Mouse (Mus musculus) MEL (cell line): ENCODE results near the gene Ncbp2. TPM values are rescaled to one million over a fixed set of nuclear protein-coding genes. Genes with fewer than 3 reads are reported as not detected.

Experiments
- DNase-seq: peaks from one replicate; pipeline ENCODE4 v3.0.0; 2011; ENCODE audit warnings: low read depth, low spot score
- H3K27ac ChIP-seq: 2 replicates; pipeline ENCODE4 v1.5.1; 2012; ENCODE audit warnings: low read depth, mild to moderate bottlenecking, control low read depth, low read length, moderate library complexity; ENCODE audit not compliant: control insufficient read depth
- H3K27me3 ChIP-seq, 2 experiments: fragments of 150-350 bp in 1 of 2; sonication (generic) in 1 of 2; 2 replicates each; pipeline ENCODE4 v1.6.1; 2012; ENCODE audit warnings: low read length in 2 of 2, mild to moderate bottlenecking in 2 of 2, improper control_type of control experiment in 1 of 2, moderate library complexity in 1 of 2; ENCODE audit not compliant: insufficient read depth in 2 of 2, control insufficient read depth in 1 of 2
- H3K36me3 ChIP-seq, 2 experiments: 2 replicates each; pipeline ENCODE4 v1.6.1; 2012 to 2014; ENCODE audit warnings: low read length in 2 of 2, improper control_type of control experiment in 1 of 2, inconsistent platforms in 1 of 2, mild to moderate bottlenecking in 1 of 2; ENCODE audit not compliant: insufficient read depth in 2 of 2, control insufficient read depth in 1 of 2
- H3K4me1 ChIP-seq, 2 experiments: fragments of 150-350 bp in 1 of 2; sonication (generic) in 1 of 2; 2 replicates each; pipeline ENCODE4 v1.6.1; 2012; ENCODE audit warnings: low read length in 2 of 2, improper control_type of control experiment in 1 of 2, mild to moderate bottlenecking in 1 of 2; ENCODE audit not compliant: insufficient read depth in 2 of 2, control insufficient read depth in 1 of 2
- H3K4me3 ChIP-seq, 2 experiments: fragments of 150-350 bp in 1 of 2; sonication (generic) in 1 of 2; 2 replicates each; pipeline ENCODE4 v1.5.1; 2012; ENCODE audit warnings: low read depth in 2 of 2, low read length in 2 of 2, mild to moderate bottlenecking in 2 of 2, moderate library complexity in 2 of 2, control low read depth in 1 of 2, improper control_type of control experiment in 1 of 2; ENCODE audit not compliant: control insufficient read depth in 1 of 2, insufficient read depth in 1 of 2
- H3K79me2 ChIP-seq: 2 replicates; pipeline ENCODE4 v1.6.1; 2012; ENCODE audit warnings: mild to moderate bottlenecking, low read length, moderate library complexity; ENCODE audit not compliant: control insufficient read depth, poor library complexity, insufficient read depth
- H3K9ac ChIP-seq: 2 replicates; pipeline ENCODE4 v1.6.1; 2012; ENCODE audit warnings: low read depth, mild to moderate bottlenecking, control low read depth, low read length, moderate library complexity; ENCODE audit not compliant: control insufficient read depth, poor library complexity, severe bottlenecking
- H3K9me3 ChIP-seq: fragments of 150-350 bp; sonication (generic); replicated peaks from 2 replicates; pipeline ENCODE4 v1.6.1; 2012; ENCODE audit warnings: mild to moderate bottlenecking, low read length, improper control_type of control experiment, moderate library complexity; ENCODE audit not compliant: insufficient read depth
- BHLHE40 ChIP-seq: IDR thresholded peaks from 2 replicates; pipeline ENCODE4 v1.6.1; 2012; ENCODE audit warnings: low read depth, mild to moderate bottlenecking, inconsistent platforms, low read length, improper control_type of control experiment, borderline replicate concordance
- CHD1 ChIP-seq: IDR thresholded peaks from 2 replicates; pipeline ENCODE4 v1.6.1; 2012; ENCODE audit warnings: low read depth, mild to moderate bottlenecking, inconsistent platforms, low read length, improper control_type of control experiment
- E2F4 ChIP-seq: IDR thresholded peaks from 2 replicates; pipeline ENCODE4 v1.6.1; 2011; ENCODE audit warnings: low read depth, low read length, improper control_type of control experiment, borderline replicate concordance
- ELF1 ChIP-seq: IDR thresholded peaks from 2 replicates; pipeline ENCODE4 v1.6.1; 2014; ENCODE audit warnings: low read depth, mild to moderate bottlenecking, inconsistent platforms, low read length, improper control_type of control experiment, moderate library complexity
- EP300 ChIP-seq, 2 experiments: IDR thresholded peaks; 2 replicates each; pipeline ENCODE4 v1.6.1; 2011; ENCODE audit warnings: improper control_type of control experiment in 2 of 2, low read length in 2 of 2, low read depth in 1 of 2, mild to moderate bottlenecking in 1 of 2
- ETS1 ChIP-seq: IDR thresholded peaks from 2 replicates; pipeline ENCODE4 v1.6.1; 2012; ENCODE audit warnings: low read depth, mild to moderate bottlenecking, inconsistent platforms, low read length, improper control_type of control experiment, moderate library complexity
- GABPA ChIP-seq: IDR thresholded peaks from 2 replicates; pipeline ENCODE4 v1.6.1; 2012; ENCODE audit warnings: low read depth, mild to moderate bottlenecking, inconsistent platforms, low read length, improper control_type of control experiment, moderate library complexity
- HCFC1 ChIP-seq: IDR thresholded peaks from 2 replicates; pipeline ENCODE4 v1.6.1; 2012; ENCODE audit warnings: low read depth, mild to moderate bottlenecking, inconsistent platforms, low read length, improper control_type of control experiment, moderate library complexity
- JUND ChIP-seq: IDR thresholded peaks from 2 replicates; pipeline ENCODE4 v1.6.1; 2011; ENCODE audit warnings: low read depth, mild to moderate bottlenecking, improper control_type of control experiment, low read length
- KAT2A ChIP-seq: conservative IDR thresholded peaks from 2 replicates; pipeline ENCODE4 v1.6.1; 2012; ENCODE audit warnings: low read depth, low read length, improper control_type of control experiment, inconsistent platforms
- MAFK ChIP-seq: IDR thresholded peaks from 2 replicates; pipeline ENCODE4 v1.6.1; 2011; ENCODE audit warnings: low read depth, mild to moderate bottlenecking, low read length, improper control_type of control experiment, borderline replicate concordance
- MAX ChIP-seq: IDR thresholded peaks from 2 replicates; pipeline ENCODE4 v1.6.1; 2011; ENCODE audit warnings: low read length, improper control_type of control experiment
- MAZ ChIP-seq: IDR thresholded peaks from 2 replicates; pipeline ENCODE4 v1.6.1; 2012; ENCODE audit warnings: low read depth, mild to moderate bottlenecking, inconsistent platforms, low read length, improper control_type of control experiment
- MEF2A ChIP-seq: IDR thresholded peaks from 2 replicates; pipeline ENCODE4 v1.6.1; 2014; ENCODE audit warnings: low read depth, mild to moderate bottlenecking, inconsistent platforms, low read length, improper control_type of control experiment; ENCODE audit not compliant: poor library complexity, insufficient replicate concordance, severe bottlenecking; ENCODE audit errors: extremely low read depth
- MXI1 ChIP-seq: IDR thresholded peaks from 2 replicates; pipeline ENCODE4 v1.6.1; 2011; ENCODE audit warnings: mild to moderate bottlenecking, low read depth, low read length, improper control_type of control experiment
- MYC ChIP-seq: IDR thresholded peaks from 2 replicates; pipeline ENCODE4 v1.6.1; 2011; ENCODE audit warnings: low read depth, mild to moderate bottlenecking, low read length, improper control_type of control experiment, moderate library complexity
- NELFE ChIP-seq: IDR thresholded peaks from 2 replicates; pipeline ENCODE4 v1.6.1; 2011; ENCODE audit warnings: low read depth, low read length, improper control_type of control experiment
- POLR2A ChIP-seq, 2 experiments: IDR thresholded peaks; 2 replicates each; pipeline ENCODE4 v1.6.1; 2011 to 2012; ENCODE audit warnings: low read length in 2 of 2, mild to moderate bottlenecking in 2 of 2, control low read depth in 1 of 2, improper control_type of control experiment in 1 of 2, low read depth in 1 of 2, moderate library complexity in 1 of 2; ENCODE audit not compliant: control insufficient read depth in 1 of 2, insufficient read depth in 1 of 2, poor library complexity in 1 of 2
- POLR2AphosphoS2 ChIP-seq: IDR thresholded peaks from 2 replicates; pipeline ENCODE4 v1.6.1; 2011; ENCODE audit warnings: low read length, improper control_type of control experiment
- RCOR1 ChIP-seq: IDR thresholded peaks from 2 replicates; pipeline ENCODE4 v1.6.1; 2012; ENCODE audit warnings: low read depth, mild to moderate bottlenecking, inconsistent platforms, low read length, improper control_type of control experiment
- SIN3A ChIP-seq: IDR thresholded peaks from 2 replicates; pipeline ENCODE4 v1.6.1; 2012; ENCODE audit warnings: low read length, improper control_type of control experiment, inconsistent platforms
- SMC3 ChIP-seq: IDR thresholded peaks from 2 replicates; pipeline ENCODE4 v1.6.1; 2011; ENCODE audit warnings: low read depth, low read length, improper control_type of control experiment
- TAL1 ChIP-seq: IDR thresholded peaks from 2 replicates; pipeline ENCODE4 v1.6.1; 2012; ENCODE audit warnings: mild to moderate bottlenecking, inconsistent platforms, low read length, moderate library complexity, mixed read lengths
- TBP ChIP-seq: IDR thresholded peaks from 2 replicates; pipeline ENCODE4 v1.8.0; 2011; ENCODE audit warnings: low read depth, low read length, improper control_type of control experiment
- TCF12 ChIP-seq: IDR thresholded peaks from 2 replicates; pipeline ENCODE4 v1.6.1; 2014; ENCODE audit warnings: low read depth, mild to moderate bottlenecking, inconsistent platforms, low read length, improper control_type of control experiment, moderate library complexity
- USF1 ChIP-seq: IDR thresholded peaks from 2 replicates; pipeline ENCODE4 v1.6.1; 2014; ENCODE audit warnings: low read depth, mild to moderate bottlenecking, inconsistent platforms, low read length, improper control_type of control experiment, moderate library complexity
- ZC3H11A ChIP-seq: IDR thresholded peaks from 2 replicates; pipeline ENCODE4 v1.6.1; 2012; ENCODE audit warnings: low read depth, mild to moderate bottlenecking, inconsistent platforms, low read length, improper control_type of control experiment
- ZKSCAN1 ChIP-seq: IDR thresholded peaks from 2 replicates; pipeline ENCODE4 v1.6.1; 2012; ENCODE audit warnings: low read depth, mild to moderate bottlenecking, inconsistent platforms, low read length, improper control_type of control experiment, moderate library complexity
- ZMIZ1 ChIP-seq: IDR thresholded peaks from 2 replicates; pipeline ENCODE4 v1.6.1; 2012; ENCODE audit warnings: low read depth, mild to moderate bottlenecking, inconsistent platforms, low read length, improper control_type of control experiment, moderate library complexity
- ZNF384 ChIP-seq: IDR thresholded peaks from 2 replicates; pipeline ENCODE4 v1.6.1; 2012; ENCODE audit warnings: low read depth, mild to moderate bottlenecking, inconsistent platforms, low read length, improper control_type of control experiment
- polyA plus RNA-seq, 2 experiments: library from polyadenylated mRNA; stranded (reverse) in 1 of 2; unstranded in 1 of 2; fragments of >175 nt in 1 of 2; fragments of >200 nt in 1 of 2; gene quantifications; 2 replicates each; pipeline versions ENCODE4 v1.2.1 to v1.2.4; 2012; ENCODE audit warnings: low replicate concordance in 2 of 2, low read depth in 1 of 2; ENCODE audit not compliant: insufficient read length in 2 of 2, insufficient read depth in 1 of 2, missing spikeins in 1 of 2
- total RNA-seq: library from RNA; depleted of rRNA; stranded (reverse); fragments of 300-350 nt; gene quantifications from 2 replicates; pipeline ENCODE4 v1.2.3, GENCODE M21; 2012; rRNA removed

The Ncbp2 gene
- total RNA-seq (79.6 and 100 TPM in 2 replicates), polyA plus RNA-seq (100 to 1,000 TPM in 1 of 2 experiments, not detected in 1; 222 TPM)

DNA sequence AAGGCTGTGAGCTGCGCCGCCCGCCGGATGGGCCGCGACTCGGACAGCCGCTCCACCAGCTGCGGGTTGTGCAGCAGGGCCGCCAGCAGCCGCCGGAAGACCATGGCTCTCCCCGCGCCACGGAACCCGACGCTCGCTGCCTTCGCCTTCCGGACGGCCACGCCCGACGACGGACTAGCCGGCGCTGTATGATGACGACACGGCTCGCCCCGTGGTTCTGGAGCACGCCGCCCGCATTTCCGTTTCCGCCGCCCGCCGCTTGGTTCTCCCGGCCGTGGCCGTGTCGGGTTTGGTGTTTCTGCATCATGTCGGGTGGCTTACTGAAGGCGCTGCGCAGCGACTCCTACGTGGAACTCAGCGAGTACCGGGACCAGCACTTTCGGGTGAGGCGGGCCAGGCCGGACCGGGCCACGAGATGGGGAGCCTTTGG lies at the start of gene Ncbp2, which contains the start of gene 0610012G03Rik:
Ncbp2 (plus strand) TSS at position 169 of the 430 bp plus-strand sequence.
0610012G03Rik (minus strand) TSS at position 150 of the 430 bp plus-strand sequence.
- H3K4me1 ChIP-seq, result peaks cover 4 to 9% of the 10 kb centered on the region in 2 experiments; a peak in 3 of 4 replicates
- peak within 1 kb of the TSS; percentile 90 for H3K9ac ChIP-seq
- H3K27ac ChIP-seq, result peak within 1 kb of the TSS; percentile 63
- H3K9me3 ChIP-seq, result no peaks in the 10 kb centered on the region
- H3K4me3 ChIP-seq, result peak within 1 kb of the TSS; percentile 85 to 90
- TF ChIP-seq MXI1 (peak; percentile 99), POLR2A (IDR thresholded peaks at IDR 0.05; ENCODE audit: control insufficient read depth in 1 of 2, insufficient read depth in 1 of 2, low read depth in 1 of 2, low read length in 2 of 2, poor library complexity in 1 of 2) (peak; percentile 93 to 95), JUND (no peak; the same call in 1 of the 2 replicates), ZC3H11A (peak; percentile 20; the same call in 1 of the 2 replicates), TAL1 (no peak), GABPA (peak; percentile 66; the same call in 1 of the 2 replicates), MAFK (no peak), HCFC1 (peak; percentile 98), ETS1 (peak; percentile 75), SMC3 (no peak), MAZ (peak; percentile 85), ZKSCAN1 (no peak), USF1 (peak; percentile 84), SIN3A (peak; percentile 98), E2F4 (no peak), EP300 (IDR thresholded peaks at IDR 0.05; ENCODE audit: low read depth in 1 of 2, low read length in 2 of 2) (peak in 1 of 2 experiments; percentile 51; a peak in 2 of 4 replicates), BHLHE40 (0 out of 2 replicates have a peak, but pooled peaks have one; percentile 54), ELF1 (peak; percentile 89), CHD1 (no peak), MEF2A (0 out of 2 replicates have a peak, but pooled peaks have one; percentile 71), ZMIZ1 (peak; percentile 82; the same call in 1 of the 2 replicates), NELFE (peak; percentile 93), TCF12 (peak; percentile 81), MYC (peak; percentile 87), TBP (peak; percentile 64; the same call in 1 of the 2 replicates), MAX (peak; percentile 90), KAT2A (peak; percentile 82; the same call in 1 of the 2 replicates), POLR2AphosphoS2 (peak; percentile 95), ZNF384 (no peak), RCOR1 (0 out of 2 replicates have a peak, but pooled peaks have one; percentile 24)
- H3K79me2 ChIP-seq, result peaks cover 63% of the 10 kb centered on the region
- H3K27me3 ChIP-seq, result no peaks in the 10 kb centered on the region
- peak; percentile 96 for DNase-seq
- peaks cover 2 to 13% of the 10 kb centered on the region in 2 experiments; a peak in 3 of 4 replicates for H3K36me3 ChIP-seq
